Mouse (Mus musculus): ENCODE results near the gene Rnase11. TPM values are rescaled to one million over a fixed set of nuclear protein-coding genes. Genes with fewer than 3 reads are reported as not detected.
"Not testable (repeated sequence)": the region's sequence is repeated elsewhere in the genome, so short reads cannot be mapped to it uniquely, and the experiment has no call there.

Rnase11 gene
- not detected in 2 replicates for polyA plus RNA-seq (2015; fragmentation: Nextera tagmentation; extraction: Ambion mirVana)

GRCm38 (mm10) chr14:51050063-51050462 lies at the start of gene Rnase11:
TSS of gene Rnase11 (minus strand) at chr14:51050163.
- Histone ChIP-seq H3K9me3 (ENCODE audit: control insufficient read depth) (no peaks in the 10 kb centered on the region), H3K4me2 (replicated peaks; ENCODE audit: low read depth) (no peak within 1 kb of the TSS), H3K4me3 (ENCODE audit: low read depth, low read length) (no peak within 1 kb of the TSS), H3K36me3 (ENCODE audit: control insufficient read depth, insufficient read depth) (no peaks in the 10 kb centered on the region), H3K27ac (ENCODE audit: low read depth, low read length) (no peak within 1 kb of the TSS), H3K4me1 (replicated peaks; ENCODE audit: control insufficient read depth, insufficient read depth, low read length) (no peaks in the 10 kb centered on the region), H3K9ac (ENCODE audit: low read depth, low read length) (no peak within 1 kb of the TSS), H3K27me3 (replicated peaks; ENCODE audit: control insufficient read depth, insufficient read depth, low read length) (no peaks in the 10 kb centered on the region)
- ATAC-seq, result no peak
- WGBS, result 79% methylated on average over 2 of the region's 2 CpGs
- TF ChIP-seq CTCF (IDR thresholded peaks at IDR 0.05; ENCODE audit: low read depth), result no peak

GRCm38 (mm10) chr14:51098921-51099320 lies 49.0 kb upstream of the Rnase11 start:
- TF ChIP-seq CTCF (IDR thresholded peaks at IDR 0.05; ENCODE audit: low read depth), result no peak
- 85% methylated on average over 11 of the region's 11 CpGs for WGBS
- Histone ChIP-seq H3K27ac (ENCODE audit: low read depth, low read length) (no peak overlapping the region), H3K9ac (ENCODE audit: low read depth, low read length) (no peak overlapping the region), H3K4me1 (replicated peaks; ENCODE audit: control insufficient read depth, insufficient read depth, low read length) (no peaks in the 10 kb centered on the region; the same call in 1 of the 2 replicates), H3K36me3 (ENCODE audit: control insufficient read depth, insufficient read depth) (peaks cover 3% of the 10 kb centered on the region; the same call in 1 of the 2 replicates), H3K27me3 (replicated peaks; ENCODE audit: control insufficient read depth, insufficient read depth, low read length) (no peaks in the 10 kb centered on the region), H3K4me2 (replicated peaks; ENCODE audit: low read depth) (peak overlapping the region; percentile 54), H3K9me3 (ENCODE audit: control insufficient read depth) (no peaks in the 10 kb centered on the region), H3K4me3 (ENCODE audit: low read depth, low read length) (no peak overlapping the region)
- ATAC-seq, result no peak

GRCm38 (mm10) chr14:51098300-51098699 lies 48.3 kb upstream of the Rnase11 start:
- Histone ChIP-seq H3K4me2 (replicated peaks; ENCODE audit: low read depth) (peak overlapping the region; percentile 54), H3K4me3 (ENCODE audit: low read depth, low read length) (0 out of 2 replicates have a peak overlapping the region, but pooled peaks have one; percentile 2)
- not testable (repeated sequence) for H3K4me1 ChIP-seq (replicated peaks; ENCODE audit: control insufficient read depth, insufficient read depth, low read length); H3K9ac ChIP-seq (ENCODE audit: low read depth, low read length); H3K27me3 ChIP-seq (replicated peaks; ENCODE audit: control insufficient read depth, insufficient read depth, low read length); H3K9me3 ChIP-seq (ENCODE audit: control insufficient read depth); H3K27ac ChIP-seq (ENCODE audit: low read depth, low read length); H3K36me3 ChIP-seq (ENCODE audit: control insufficient read depth, insufficient read depth)
- WGBS, result 20% methylated on average over 1 of the region's 1 CpGs
- 0 out of 2 replicates have a peak, but pooled peaks have one; percentile 14 for ATAC-seq
- TF ChIP-seq CTCF (IDR thresholded peaks at IDR 0.05; ENCODE audit: low read depth), result peak; percentile 81

- Histone ChIP-seq H3K4me2 (replicated peaks; ENCODE audit: low read depth) (peak overlapping the region; percentile 54), H3K27me3 (replicated peaks; ENCODE audit: control insufficient read depth, insufficient read depth, low read length) (no peaks in the 10 kb centered on the region), H3K36me3 (ENCODE audit: control insufficient read depth, insufficient read depth) (no peaks in the 10 kb centered on the region), H3K4me1 (replicated peaks; ENCODE audit: control insufficient read depth, insufficient read depth, low read length) (no peaks in the 10 kb centered on the region; the same call in 1 of the 2 replicates), H3K9ac (ENCODE audit: low read depth, low read length) (no peak overlapping the region), H3K27ac (ENCODE audit: low read depth, low read length) (peak overlapping the region; percentile 30), H3K4me3 (ENCODE audit: low read depth, low read length) (peak overlapping the region; percentile 31), H3K9me3 (ENCODE audit: control insufficient read depth) (no peaks in the 10 kb centered on the region)
- TF ChIP-seq CTCF (IDR thresholded peaks at IDR 0.05; ENCODE audit: low read depth), result no peak
- peak; percentile 83 for ATAC-seq
- 16% methylated on average over 9 of the region's 9 CpGs for WGBS
Measured at GRCm38 (mm10) chr14:51095736-51096524, 46.0 kb upstream of the Rnase11 start.

GRCm38 (mm10) chr14:51094921-51095320 lies 45.0 kb upstream of the Rnase11 start:
- TF ChIP-seq CTCF (IDR thresholded peaks at IDR 0.05; ENCODE audit: low read depth), result no peak
- Histone ChIP-seq H3K27me3 (replicated peaks; ENCODE audit: control insufficient read depth, insufficient read depth, low read length) (no peaks in the 10 kb centered on the region), H3K9ac (ENCODE audit: low read depth, low read length) (no peak overlapping the region), H3K27ac (ENCODE audit: low read depth, low read length) (no peak overlapping the region), H3K4me2 (replicated peaks; ENCODE audit: low read depth) (no peak overlapping the region), H3K4me3 (ENCODE audit: low read depth, low read length) (no peak overlapping the region), H3K4me1 (replicated peaks; ENCODE audit: control insufficient read depth, insufficient read depth, low read length) (no peaks in the 10 kb centered on the region; the same call in 1 of the 2 replicates), H3K9me3 (ENCODE audit: control insufficient read depth) (no peaks in the 10 kb centered on the region), H3K36me3 (ENCODE audit: control insufficient read depth, insufficient read depth) (no peaks in the 10 kb centered on the region)
- 72% methylated on average over 8 of the region's 9 CpGs for WGBS
- no peak for ATAC-seq

GRCm38 (mm10) chr14:51094096-51094875 lies 44.3 kb upstream of the Rnase11 start:
- H3K4me1 ChIP-seq (replicated peaks; ENCODE audit: control insufficient read depth, insufficient read depth, low read length), result no peaks in the 10 kb centered on the region; the same call in 1 of the 2 replicates
- WGBS, result 73% methylated on average over 5 of the region's 5 CpGs
- TF ChIP-seq CTCF (IDR thresholded peaks at IDR 0.05; ENCODE audit: low read depth), result no peak
- H3K9me3 ChIP-seq (ENCODE audit: control insufficient read depth), result no peaks in the 10 kb centered on the region
- no peak overlapping the region for H3K9ac ChIP-seq (ENCODE audit: low read depth, low read length)
- H3K4me2 ChIP-seq (replicated peaks; ENCODE audit: low read depth), result no peak overlapping the region
- no peak for ATAC-seq
- no peak overlapping the region for H3K4me3 ChIP-seq (ENCODE audit: low read depth, low read length)
- no peaks in the 10 kb centered on the region for H3K36me3 ChIP-seq (ENCODE audit: control insufficient read depth, insufficient read depth)
- H3K27ac ChIP-seq (ENCODE audit: low read depth, low read length), result 0 out of 2 replicates have a peak overlapping the region, but pooled peaks have one; percentile 15
- no peaks in the 10 kb centered on the region for H3K27me3 ChIP-seq (replicated peaks; ENCODE audit: control insufficient read depth, insufficient read depth, low read length)

Data from intestine, postnatal 0 days (tissue).